Mouse (Mus musculus): Measurements from ENCODE around the gene Wap. TPM values are rescaled to one million over a fixed set of nuclear protein-coding genes. Genes with fewer than 3 reads are reported as not detected.
"Not testable (repeated sequence)": the region's sequence is repeated elsewhere in the genome, so short reads cannot be mapped to it uniquely, and the experiment has no call there.

The Wap gene
- not detected in 2 replicates for polyA plus RNA-seq (2012; ENCODE audit: insufficient read depth, insufficient read length, missing spikeins)

DNA sequence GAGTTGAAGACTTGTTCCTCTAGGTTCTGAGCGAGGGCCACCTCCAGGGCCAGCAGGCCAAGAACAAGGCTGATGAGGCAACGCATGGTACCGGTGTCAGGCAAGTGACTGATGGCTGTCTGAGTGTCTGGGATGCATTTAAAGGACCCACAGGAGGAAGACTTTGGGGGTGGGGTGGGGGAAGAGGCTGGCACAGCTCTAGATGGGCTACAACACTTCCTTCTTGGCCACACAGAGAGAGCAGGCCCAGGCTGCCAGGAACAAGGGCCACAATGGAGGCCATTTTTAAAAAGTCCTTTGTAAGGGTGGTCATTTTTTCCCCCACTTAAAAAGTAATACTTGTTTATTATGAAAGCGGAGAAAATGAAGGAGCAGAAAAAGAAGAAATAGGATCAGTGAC, at the start of gene Wap:
TSS of gene Wap (minus strand) at position 101 of the 400 bp plus-strand sequence.
- Histone ChIP-seq H3K27ac (replicated peaks; ENCODE audit: low read depth, low read length) (no peak within 1 kb of the TSS), H3K4me3 (ENCODE audit: insufficient read depth, low read depth, low read length) (no peak within 1 kb of the TSS), H3K4me1 (ENCODE audit: control insufficient read depth, insufficient read depth, insufficient read length, low read length) (no peaks in the 10 kb centered on the region)

GRCm38 (mm10) chr11:6684741-6685140, 46.3 kb upstream of the Wap start:
- no peak overlapping the region for H3K4me3 ChIP-seq (ENCODE audit: insufficient read depth, low read depth, low read length)
- no peak overlapping the region for H3K27ac ChIP-seq (replicated peaks; ENCODE audit: low read depth, low read length)
- H3K4me1 ChIP-seq (ENCODE audit: control insufficient read depth, insufficient read depth, insufficient read length, low read length), result no peaks in the 10 kb centered on the region

DNA sequence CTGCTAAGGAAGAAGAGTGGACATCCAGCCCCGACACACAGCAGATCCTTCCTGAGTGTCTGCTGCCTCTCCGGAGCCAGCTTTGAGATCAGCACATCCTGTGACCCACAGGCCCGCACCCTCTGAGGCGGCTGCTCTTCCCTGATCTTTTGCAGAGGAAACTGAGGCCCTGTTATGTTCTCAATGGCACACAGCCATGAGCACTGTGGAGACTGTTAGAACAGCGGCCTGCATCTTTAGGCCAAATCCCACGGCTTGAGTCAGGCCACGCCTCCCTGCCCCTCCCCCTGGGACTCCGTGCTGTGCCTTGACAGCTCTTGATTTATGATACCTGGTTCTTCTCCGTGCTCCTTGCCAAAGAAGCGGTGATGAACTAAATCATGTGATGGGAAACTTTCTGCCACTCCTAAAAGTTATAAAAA, 42.0 kb upstream of the Wap start:
- Histone ChIP-seq H3K27ac (replicated peaks; ENCODE audit: low read depth, low read length) (peak overlapping the region; percentile 90), H3K4me1 (ENCODE audit: control insufficient read depth, insufficient read depth, insufficient read length, low read length) (peaks cover 3% of the 10 kb centered on the region; the same call in 1 of the 2 replicates), H3K4me3 (ENCODE audit: insufficient read depth, low read depth, low read length) (peak overlapping the region; percentile 52)

DNA sequence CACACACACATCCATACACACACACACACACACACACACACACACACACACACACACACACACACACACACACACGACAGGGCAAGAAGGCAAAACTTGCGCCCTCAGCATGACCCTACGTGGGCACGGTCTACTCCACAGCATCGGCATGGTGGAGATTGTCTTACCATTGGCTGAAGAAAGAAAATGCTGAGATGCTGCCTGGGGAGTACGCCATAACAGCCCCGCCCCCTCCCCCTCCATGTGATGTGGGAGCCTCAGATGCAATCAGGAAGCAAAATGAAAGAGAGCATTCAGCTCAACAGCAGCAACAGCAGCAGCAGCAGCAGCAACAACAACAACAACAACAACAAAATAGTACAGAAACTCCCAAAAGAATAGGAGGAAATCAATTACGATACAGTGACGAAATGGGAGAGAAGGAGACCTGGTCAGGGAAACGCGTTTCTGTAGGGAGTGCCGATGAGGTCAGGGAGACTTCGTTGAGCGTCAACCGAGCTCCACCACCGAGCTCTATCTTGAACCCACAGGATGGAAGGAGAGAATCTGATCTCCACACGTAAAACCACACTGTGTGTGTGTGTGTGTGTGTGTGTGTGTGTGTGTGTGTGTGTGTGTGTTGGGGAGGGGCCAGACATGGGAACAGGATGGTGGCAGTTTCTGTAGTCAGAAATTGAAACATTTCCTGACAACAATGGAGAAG, 41.4 kb upstream of the Wap start:
- peak overlapping the region; percentile 90 for H3K27ac ChIP-seq (replicated peaks; ENCODE audit: low read depth, low read length)
- H3K4me3 ChIP-seq (ENCODE audit: insufficient read depth, low read depth, low read length), result peak overlapping the region; percentile 52
- peaks cover 6% of the 10 kb centered on the region; the same call in 1 of the 2 replicates for H3K4me1 ChIP-seq (ENCODE audit: control insufficient read depth, insufficient read depth, insufficient read length, low read length)

DNA sequence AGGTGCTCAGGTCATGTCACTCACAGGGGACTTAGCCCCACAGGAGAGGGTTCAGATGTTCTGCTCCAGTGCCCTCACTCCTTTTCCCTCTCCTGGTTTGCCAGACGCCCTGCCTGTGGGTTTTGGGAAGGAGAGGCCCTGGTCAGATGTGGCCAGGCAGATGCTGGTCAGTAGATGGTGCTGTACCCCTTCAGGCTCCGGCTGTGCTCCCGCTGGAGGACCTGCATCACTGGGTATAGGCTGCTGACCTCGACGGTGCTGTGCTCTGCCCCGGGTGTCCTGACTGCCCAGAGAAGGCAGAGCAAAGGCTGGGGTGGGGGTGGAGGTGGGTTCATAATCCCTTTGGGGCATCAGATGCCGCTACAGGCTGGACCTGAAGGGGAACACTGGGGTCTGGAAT, 39.1 kb upstream of the Wap start:
- Histone ChIP-seq H3K4me1 (ENCODE audit: control insufficient read depth, insufficient read depth, insufficient read length, low read length) (peaks cover 10% of the 10 kb centered on the region; the same call in 1 of the 2 replicates), H3K27ac (replicated peaks; ENCODE audit: low read depth, low read length) (no peak overlapping the region), H3K4me3 (ENCODE audit: insufficient read depth, low read depth, low read length) (no peak overlapping the region)

DNA sequence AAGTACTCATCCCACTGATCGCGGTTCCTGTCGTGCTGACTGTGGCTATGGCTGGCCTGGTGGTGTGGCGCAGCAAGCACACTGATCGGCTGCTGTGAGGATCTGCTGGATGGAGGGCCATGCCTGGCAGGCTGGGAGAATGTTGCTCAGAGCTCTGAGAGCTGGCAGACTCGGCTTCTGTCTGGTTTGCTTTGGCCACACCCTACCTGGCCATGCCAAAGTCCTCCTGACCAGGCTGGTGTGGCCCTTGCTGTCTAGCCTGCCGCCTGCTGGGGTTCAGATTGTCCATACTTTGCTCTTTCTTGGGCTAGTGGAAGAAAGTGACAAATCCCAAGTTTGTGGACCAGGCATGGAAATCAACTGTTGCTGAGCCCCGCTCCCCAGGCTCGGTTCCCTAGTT, 38.2 kb upstream of the Wap start:
- Histone ChIP-seq H3K27ac (replicated peaks; ENCODE audit: low read depth, low read length) (no peak overlapping the region), H3K4me3 (ENCODE audit: insufficient read depth, low read depth, low read length) (no peak overlapping the region), H3K4me1 (ENCODE audit: control insufficient read depth, insufficient read depth, insufficient read length, low read length) (peaks cover 10% of the 10 kb centered on the region; the same call in 1 of the 2 replicates)

DNA sequence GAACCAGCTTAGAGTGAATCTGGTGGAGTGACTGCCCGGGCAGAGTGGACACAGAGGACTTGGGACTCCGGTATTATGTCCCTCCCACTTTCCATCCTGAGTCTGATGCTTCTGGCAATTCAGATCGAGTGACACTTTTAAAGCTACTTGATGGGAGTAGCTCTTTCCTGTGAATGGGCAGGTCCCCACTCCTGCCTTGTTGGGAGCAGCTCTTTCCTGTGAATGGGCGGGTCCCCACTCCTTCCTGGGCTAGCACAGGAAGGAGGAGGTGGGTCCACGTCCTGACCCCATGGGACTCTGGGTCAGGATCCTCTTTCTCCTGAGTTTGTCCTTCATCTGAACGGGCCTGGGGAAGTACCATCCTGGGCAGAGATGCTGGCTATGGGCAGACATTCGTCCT, 37.0 kb upstream of the Wap start:
- peak overlapping the region; percentile 62 for H3K27ac ChIP-seq (replicated peaks; ENCODE audit: low read depth, low read length)
- no peak overlapping the region for H3K4me3 ChIP-seq (ENCODE audit: insufficient read depth, low read depth, low read length)
- H3K4me1 ChIP-seq (ENCODE audit: control insufficient read depth, insufficient read depth, insufficient read length, low read length), result peaks cover 10% of the 10 kb centered on the region; the same call in 1 of the 2 replicates

DNA sequence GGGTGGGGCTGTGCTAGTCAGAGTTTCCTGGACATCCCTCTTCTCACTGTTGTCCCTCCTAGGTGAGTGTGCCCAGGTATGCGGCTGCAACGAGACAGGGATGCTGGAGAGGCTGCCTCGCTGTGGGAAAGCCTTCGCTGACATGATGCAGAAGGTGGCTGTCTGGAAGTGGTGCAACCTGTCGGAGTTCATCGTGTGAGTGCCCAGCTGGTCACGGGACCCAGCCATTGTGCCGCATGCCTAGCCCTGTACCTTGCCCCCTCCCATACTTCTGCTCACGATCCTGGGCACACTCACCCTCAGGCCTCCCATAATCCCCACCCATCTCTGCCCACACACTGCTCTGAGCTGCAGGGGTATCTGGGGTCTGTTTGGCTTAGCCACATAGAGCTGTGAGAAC, 36.3 kb upstream of the Wap start:
- H3K4me3 ChIP-seq (ENCODE audit: insufficient read depth, low read depth, low read length), result no peak overlapping the region
- H3K4me1 ChIP-seq (ENCODE audit: control insufficient read depth, insufficient read depth, insufficient read length, low read length), result peaks cover 10% of the 10 kb centered on the region; the same call in 1 of the 2 replicates
- H3K27ac ChIP-seq (replicated peaks; ENCODE audit: low read depth, low read length), result peak overlapping the region; percentile 58

- peaks cover 11% of the 10 kb centered on the region; the same call in 1 of the 2 replicates for H3K4me1 ChIP-seq (ENCODE audit: control insufficient read depth, insufficient read depth, insufficient read length, low read length)
- no peak overlapping the region for H3K27ac ChIP-seq (replicated peaks; ENCODE audit: low read depth, low read length)
- no peak overlapping the region for H3K4me3 ChIP-seq (ENCODE audit: insufficient read depth, low read depth, low read length)
These were observed 32.4 kb upstream of the Wap start for GRCm38 (mm10) chr11:6670826-6671225.

- Histone ChIP-seq H3K4me3 (ENCODE audit: insufficient read depth, low read depth, low read length) (no peak overlapping the region), H3K4me1 (ENCODE audit: control insufficient read depth, insufficient read depth, insufficient read length, low read length) (peaks cover 10% of the 10 kb centered on the region; the same call in 1 of the 2 replicates), H3K27ac (replicated peaks; ENCODE audit: low read depth, low read length) (no peak overlapping the region)
These were observed 31.6 kb upstream of the Wap start for GRCm38 (mm10) chr11:6670044-6670443.

DNA sequence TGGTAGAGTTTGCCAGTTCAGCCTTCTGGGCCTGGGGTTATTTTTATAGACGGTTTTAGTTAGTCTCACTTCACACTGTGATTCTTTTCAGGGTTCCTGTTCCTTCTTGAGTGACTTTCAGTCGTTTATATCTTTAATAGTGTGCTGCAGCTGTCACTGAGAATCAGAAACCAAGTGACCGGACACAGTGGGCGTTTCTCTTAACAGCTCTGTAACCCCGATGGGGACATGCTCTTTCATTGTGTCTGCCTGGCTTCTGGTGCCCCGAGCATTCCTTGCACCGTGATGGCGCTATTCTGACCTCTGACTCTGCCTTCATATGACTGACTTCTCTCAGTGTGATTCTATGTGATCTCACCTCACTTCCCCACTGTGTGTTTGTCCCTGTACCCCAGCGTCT, 30.6 kb upstream of the Wap start:
- Histone ChIP-seq H3K4me3 (ENCODE audit: insufficient read depth, low read depth, low read length) (no peak overlapping the region), H3K4me1 (ENCODE audit: control insufficient read depth, insufficient read depth, insufficient read length, low read length) (peaks cover 4% of the 10 kb centered on the region; the same call in 1 of the 2 replicates), H3K27ac (replicated peaks; ENCODE audit: low read depth, low read length) (no peak overlapping the region)

DNA sequence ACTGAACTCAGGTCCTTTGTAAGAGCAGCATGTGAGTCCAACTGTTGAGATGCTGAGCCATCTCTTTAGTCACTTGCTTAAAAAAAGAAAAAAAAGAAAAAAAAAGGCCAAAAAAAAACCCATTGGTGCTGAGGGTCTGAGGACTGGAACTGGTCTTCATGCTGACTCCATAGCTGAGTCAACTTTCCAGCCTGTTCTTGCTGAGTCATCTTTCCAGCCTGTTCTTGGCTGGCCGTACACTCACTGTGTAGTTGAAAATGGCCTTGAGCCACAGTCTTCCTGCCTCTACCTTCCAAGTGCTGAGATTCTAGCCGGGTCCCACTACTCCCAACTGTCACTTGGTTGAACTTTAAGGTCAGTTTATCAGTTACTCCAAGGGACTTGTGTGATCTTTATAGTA, 28.2 kb upstream of the Wap start:
- Histone ChIP-seq H3K4me1 (ENCODE audit: control insufficient read depth, insufficient read depth, insufficient read length, low read length) (peaks cover 4% of the 10 kb centered on the region; the same call in 1 of the 2 replicates), H3K4me3 (ENCODE audit: insufficient read depth, low read depth, low read length) (no peak overlapping the region), H3K27ac (replicated peaks; ENCODE audit: low read depth, low read length) (no peak overlapping the region)

- Histone ChIP-seq H3K4me1 (ENCODE audit: control insufficient read depth, insufficient read depth, insufficient read length, low read length) (no peaks in the 10 kb centered on the region), H3K4me3 (ENCODE audit: insufficient read depth, low read depth, low read length) (no peak overlapping the region), H3K27ac (replicated peaks; ENCODE audit: low read depth, low read length) (no peak overlapping the region)
These were observed 22.8 kb upstream of the Wap start for GRCm38 (mm10) chr11:6661206-6661605.

GRCm38 (mm10) chr11:6658271-6658670, 19.8 kb upstream of the Wap start, which contains the start of gene Ramp3:
Ramp3 (plus strand) TSS chr11:6658521.
- Histone ChIP-seq H3K4me1 (ENCODE audit: control insufficient read depth, insufficient read depth, insufficient read length, low read length) (no peaks in the 10 kb centered on the region), H3K4me3 (ENCODE audit: insufficient read depth, low read depth, low read length) (peak within 1 kb of the TSS; percentile 58), H3K27ac (replicated peaks; ENCODE audit: low read depth, low read length) (no peak within 1 kb of the TSS)

GRCm38 (mm10) chr11:6654903-6655302, 16.5 kb upstream of the Wap start:
- H3K27ac ChIP-seq (replicated peaks; ENCODE audit: low read depth, low read length), result no peak overlapping the region
- H3K4me3 ChIP-seq (ENCODE audit: insufficient read depth, low read depth, low read length), result no peak overlapping the region
- H3K4me1 ChIP-seq (ENCODE audit: control insufficient read depth, insufficient read depth, insufficient read length, low read length), result no peaks in the 10 kb centered on the region

DNA sequence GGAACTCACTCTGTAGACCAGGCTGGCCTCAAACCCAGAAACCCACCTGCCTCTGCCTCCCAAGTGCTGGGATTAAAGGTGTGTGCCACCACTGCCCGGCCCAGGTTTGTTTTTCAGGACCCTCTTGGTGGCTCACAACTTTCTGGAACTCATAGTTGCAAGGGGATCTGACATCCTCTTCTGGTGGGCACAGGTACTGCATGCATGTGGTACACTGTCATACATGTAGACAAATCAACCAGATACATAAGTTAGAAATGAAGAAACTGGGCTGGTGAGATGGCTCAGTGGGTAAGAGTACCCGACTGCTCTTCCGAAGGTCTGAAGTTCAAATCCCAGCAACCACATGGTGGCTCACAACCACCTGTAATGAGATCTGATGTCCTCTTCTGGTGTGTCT, 14.5 kb upstream of the Wap start:
- not testable (repeated sequence) for H3K4me3 ChIP-seq (ENCODE audit: insufficient read depth, low read depth, low read length)

More for the DNA sequence above, 14.5 kb upstream of the Wap start:
- not testable (repeated sequence) for H3K4me1 ChIP-seq (ENCODE audit: control insufficient read depth, insufficient read depth, insufficient read length, low read length); H3K27ac ChIP-seq (replicated peaks; ENCODE audit: low read depth, low read length)

Measured in brown adipose tissue, adult 24 weeks (tissue).